Mouse (Mus musculus): ENCODE measurements at regions not wholly inside any gene's neighbourhood (a gene's known extent, or its start where the extent isn't known, plus 50 kb on each side); places are given as distances from the start of the nearest gene placed in this dataset.

GRCm38 (mm10) chr19:44631356-44632007 is 68.8 kb downstream of the Hif1an start:
- TF ChIP-seq POLR2A (IDR thresholded peaks at IDR 0.05; ENCODE audit: control insufficient read depth, extremely low read depth, insufficient read depth, low read length, poor library complexity) = no peak
- TF ChIP-seq CTCF (IDR thresholded peaks at IDR 0.05; ENCODE audit: borderline replicate concordance, control insufficient read depth, extremely low read depth, insufficient read depth, low read length, poor library complexity) = no peak
